Mouse (Mus musculus): ENCODE data around the gene Agbl4.

DNA sequence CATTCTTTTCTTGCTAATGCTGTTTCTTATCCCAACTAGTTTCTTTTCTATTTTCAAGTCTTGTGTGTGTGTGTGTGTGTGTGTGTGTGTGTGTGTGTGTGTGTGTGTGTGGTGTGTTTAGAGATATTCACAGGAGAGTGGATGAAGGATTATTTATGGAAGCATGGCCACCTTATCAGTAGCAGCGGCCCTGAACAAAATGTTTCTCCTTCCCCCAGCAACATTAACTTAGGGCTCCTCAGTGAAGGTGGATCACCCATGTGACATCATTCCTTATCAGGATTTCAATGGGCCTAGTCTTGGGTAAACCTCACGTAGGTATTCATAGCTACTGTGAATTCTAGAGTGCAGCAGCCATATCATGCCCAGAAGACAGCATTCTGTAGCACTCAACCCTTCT lies 22.8 kb downstream of the Agbl4 start:
- TF ChIP-seq GATA1 (IDR thresholded peaks at IDR 0.05; ENCODE audit: low read length) (no peak), TAL1 (IDR thresholded peaks at IDR 0.05; ENCODE audit: low read length) (no peak)

All from erythroblast, embryonic 14.5 days (primary cell).